Mouse (Mus musculus) heart, embryonic 12.5 days (tissue): ENCODE data around the gene Klrb1c. TPM values are rescaled to one million over a fixed set of nuclear protein-coding genes. Genes with fewer than 3 reads are reported as not detected.
"Not testable (repeated sequence)": the region's sequence is repeated elsewhere in the genome, so short reads cannot be mapped to it uniquely, and the experiment has no call there.

Experiments
- ATAC-seq: fragments of 200-750 bp; cut with Nextera tagmentation; 2 replicates; pipeline ENCODE4 v1.8.0; 2017; ENCODE audit warnings: moderate TSS enrichment, moderate library complexity; ENCODE audit not compliant: insufficient number of reproducible peaks, low FRiP score
- H3K27ac ChIP-seq: fragments of 300-500 bp; sonication (generic); 2 replicates; pipeline ENCODE4 v1.5.1; 2016; ENCODE audit warnings: mild to moderate bottlenecking, moderate library complexity; ENCODE audit not compliant: poor library complexity, severe bottlenecking
- H3K27me3 ChIP-seq: fragments of 300-500 bp; sonication (generic); replicated peaks from 2 replicates; pipeline ENCODE4 v1.6.1; 2016; ENCODE audit warnings: mild to moderate bottlenecking, moderate library complexity
- H3K36me3 ChIP-seq: fragments of 300-500 bp; sonication (generic); 2 replicates; pipeline ENCODE4 v1.6.1; 2016; ENCODE audit warnings: mild to moderate bottlenecking, moderate library complexity
- H3K4me1 ChIP-seq: fragments of 300-500 bp; sonication (generic); replicated peaks from 2 replicates; pipeline ENCODE4 v1.6.1; 2016; ENCODE audit warnings: mild to moderate bottlenecking
- H3K4me2 ChIP-seq: fragments of 300-500 bp; sonication (generic); 2 replicates; pipeline ENCODE4 v1.6.1; 2016; ENCODE audit warnings: mild to moderate bottlenecking, moderate library complexity
- H3K4me3 ChIP-seq: fragments of 300-500 bp; sonication (generic); 2 replicates; pipeline ENCODE4 v1.5.1; 2016; ENCODE audit warnings: mild to moderate bottlenecking
- H3K9ac ChIP-seq: fragments of 300-500 bp; sonication (generic); 2 replicates; pipeline ENCODE4 v1.6.1; 2016; ENCODE audit warnings: mild to moderate bottlenecking, moderate library complexity
- H3K9me3 ChIP-seq: fragments of 300-500 bp; sonication (generic); replicated peaks from 2 replicates; pipeline ENCODE4 v1.6.1; 2016; ENCODE audit warnings: mild to moderate bottlenecking, moderate library complexity
- WGBS: fragments of 180-500 bp; shearing (Covaris S2); methylation state at CpG from one replicate; pipeline ENCODE4 v1.1.7; 2016; 5-methylcytosine and 5-hydroxymethylcytosine counted together
- polyA plus RNA-seq: library from polyadenylated mRNA; unstranded; fragments of >200 nt; fragmentation: Nextera tagmentation; extraction: Ambion mirVana; gene quantifications from 2 replicates; pipeline ENCODE4 v1.2.1, GENCODE M21; 2016

The Klrb1c gene
- polyA plus RNA-seq, 1 experiment from 2014 or later, result not detected

DNA sequence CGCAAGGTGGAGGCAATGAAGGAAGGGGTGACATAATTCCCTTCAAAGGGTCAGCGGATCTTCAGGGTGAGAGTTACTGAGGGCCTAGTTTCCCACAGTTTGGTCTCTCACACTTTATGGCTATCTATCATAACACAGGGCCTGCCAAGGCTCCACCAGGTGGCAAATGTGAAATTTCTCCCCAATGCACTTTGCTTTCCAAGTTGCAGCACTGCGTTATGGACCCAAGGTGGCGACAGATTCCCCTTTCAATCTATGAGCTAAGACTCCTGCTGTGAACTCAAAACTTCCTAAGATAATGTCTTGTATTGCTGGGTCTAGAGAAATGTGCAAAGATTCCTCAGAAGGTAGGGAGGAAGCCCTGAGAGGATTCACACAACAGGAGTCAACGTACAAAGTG is 19.5 kb upstream of the Klrb1c start:
- Histone ChIP-seq H3K9ac (no peak overlapping the region), H3K4me1 (no peaks in the 10 kb centered on the region), H3K27ac (no peak overlapping the region), H3K4me3 (no peak overlapping the region), H3K9me3 (peaks cover 9% of the 10 kb centered on the region; the same call in 1 of the 2 replicates), H3K27me3 (no peaks in the 10 kb centered on the region), H3K4me2 (no peak overlapping the region), H3K36me3 (no peaks in the 10 kb centered on the region)
- ATAC-seq, result no peak
- 83% methylated on average over 5 of the region's 5 CpGs for WGBS

DNA sequence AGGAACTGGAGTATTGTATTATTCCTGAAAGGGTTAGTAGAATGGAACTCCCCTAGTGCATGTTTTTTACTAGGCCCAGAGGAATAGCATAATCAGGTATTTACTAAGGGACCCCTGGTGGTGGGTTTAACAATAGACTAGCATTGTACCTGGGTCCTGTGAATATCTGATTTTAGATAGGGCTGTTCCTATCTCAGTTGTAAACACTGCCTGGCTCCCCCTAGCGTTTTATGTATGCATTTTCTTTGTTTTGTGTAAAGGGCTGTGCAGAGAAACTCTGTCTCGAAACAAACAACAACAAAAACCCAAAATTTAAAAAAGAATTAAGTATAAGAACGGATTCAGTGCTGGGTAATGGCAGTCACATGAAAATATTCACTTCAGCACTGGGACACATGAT is 18.0 kb upstream of the Klrb1c start:
- 69% methylated on average over 3 of the region's 3 CpGs for WGBS
- Histone ChIP-seq H3K27ac (no peak overlapping the region), H3K4me1 (0 out of 2 replicates have a peak, but pooled peaks cover 3% of the 10 kb centered on the region), H3K27me3 (no peaks in the 10 kb centered on the region), H3K9ac (no peak overlapping the region), H3K9me3 (peaks cover 9% of the 10 kb centered on the region; the same call in 1 of the 2 replicates), H3K4me3 (no peak overlapping the region), H3K36me3 (no peaks in the 10 kb centered on the region), H3K4me2 (no peak overlapping the region)
- ATAC-seq, result no peak

DNA sequence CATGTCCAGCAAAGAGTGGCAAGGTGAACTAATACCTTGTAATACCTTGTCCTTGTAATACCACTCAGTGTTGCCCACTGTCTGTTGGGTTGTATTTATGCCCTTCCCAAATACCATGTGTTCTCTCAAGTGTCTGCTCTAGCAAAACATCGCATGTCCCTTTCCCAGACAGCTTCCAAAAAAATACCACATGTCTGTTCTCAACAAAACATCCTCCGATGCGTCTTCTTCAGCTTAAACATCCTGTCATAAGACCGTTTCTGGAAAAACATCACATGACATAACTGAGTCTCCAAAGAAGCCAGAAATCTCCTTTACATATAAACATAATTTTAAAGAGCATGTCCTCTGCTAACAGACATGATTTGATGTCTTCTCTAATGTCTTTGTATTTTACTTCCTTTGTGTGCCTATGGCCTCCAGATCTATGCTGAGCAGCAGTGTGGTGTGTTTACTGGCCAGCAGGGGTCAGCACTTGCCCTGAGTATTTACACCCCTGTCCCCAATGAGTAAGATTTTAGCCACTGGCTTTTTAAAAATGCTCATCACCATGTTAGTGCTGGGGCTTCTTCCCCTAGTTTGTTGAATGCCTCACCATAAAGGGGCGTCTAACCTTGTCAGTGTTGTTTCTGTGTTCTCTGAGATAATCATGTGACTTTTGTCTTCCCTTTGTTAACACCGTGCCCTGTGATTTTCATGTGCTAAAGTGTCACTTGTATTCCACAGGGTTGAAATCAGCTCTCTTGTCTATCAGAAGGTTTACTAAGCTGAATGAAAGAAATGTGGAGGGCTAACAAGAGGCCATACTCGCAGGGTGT is 16.0 kb upstream of the Klrb1c start:
- H3K27ac ChIP-seq, H3K27me3 ChIP-seq, H3K4me3 ChIP-seq, H3K36me3 ChIP-seq, H3K4me1 ChIP-seq, ATAC-seq, H3K9ac ChIP-seq, H3K9me3 ChIP-seq: not testable (repeated sequence)
- WGBS, result 62% methylated on average over 7 of the region's 7 CpGs
- H3K4me2 ChIP-seq, result 0 out of 2 replicates have a peak overlapping the region, but pooled peaks have one; percentile 7

DNA sequence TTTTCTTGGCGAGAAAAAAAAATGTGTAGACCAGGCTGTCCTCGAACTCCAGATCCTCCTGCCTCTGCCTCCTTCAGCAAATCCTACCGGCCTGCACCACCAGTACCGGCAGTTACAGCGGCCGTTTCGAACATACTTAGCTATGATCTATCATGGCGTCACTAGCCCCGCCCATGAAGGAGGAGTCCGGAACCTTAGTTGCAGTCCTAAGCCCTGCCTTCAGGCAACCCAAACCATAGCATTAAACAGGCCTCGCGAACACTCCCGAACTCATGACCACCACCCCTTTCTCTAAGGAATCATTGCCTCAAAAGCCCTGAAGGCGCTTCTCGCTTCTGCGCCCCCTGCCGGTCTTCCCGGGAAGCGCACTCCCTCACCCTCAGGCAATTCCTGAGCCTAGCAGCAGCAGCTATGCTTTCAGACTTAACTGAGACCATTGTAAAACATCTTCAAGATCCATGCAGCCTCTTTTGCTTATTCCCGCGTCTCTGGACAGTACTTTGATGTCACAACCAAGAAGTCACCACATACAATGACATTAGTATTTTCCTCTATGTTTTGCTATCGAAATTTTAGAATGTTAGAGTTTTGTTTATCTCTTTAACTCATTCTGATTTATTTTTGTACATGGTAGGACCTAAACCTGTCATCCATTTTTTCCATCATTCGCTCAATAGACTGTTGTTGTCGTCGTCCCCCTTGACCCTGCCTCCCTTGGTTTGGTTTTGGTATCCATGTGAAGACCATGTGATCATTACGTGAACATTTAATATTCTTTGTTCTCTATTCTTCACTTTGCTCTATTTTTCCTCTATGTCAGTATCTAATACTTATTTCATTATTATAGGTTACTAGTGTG is 14.2 kb upstream of the Klrb1c start:
- Histone ChIP-seq H3K4me3 (peak overlapping the region; percentile 56), H3K9ac (peak overlapping the region; percentile 69; the same call in 1 of the 2 replicates)
- 7% methylated on average over 26 of the region's 26 CpGs for WGBS

DNA sequence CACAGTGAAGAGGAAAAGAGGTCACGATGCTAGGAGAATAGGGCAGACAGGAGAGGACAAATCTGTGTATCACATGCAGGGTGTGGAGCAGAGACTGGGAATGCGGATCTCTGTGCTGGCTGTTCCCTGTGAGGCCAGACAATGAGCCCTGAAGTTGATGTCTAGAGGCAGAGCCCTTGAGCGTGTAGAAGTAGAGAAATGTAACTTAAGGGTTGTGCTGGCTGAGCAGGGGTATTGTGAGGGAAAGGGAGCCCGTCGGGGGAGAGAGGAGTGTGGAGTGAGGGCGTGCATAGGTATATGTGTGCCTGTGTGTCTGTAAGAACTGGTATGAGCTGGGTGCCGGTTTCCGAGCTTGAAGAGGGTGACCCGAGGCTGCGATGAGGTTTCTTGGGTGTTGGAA is 13.5 kb upstream of the Klrb1c start:
- Histone ChIP-seq H3K9me3 (no peaks in the 10 kb centered on the region), H3K27ac (0 out of 2 replicates have a peak overlapping the region, but pooled peaks have one; percentile 12), H3K4me1 (peaks cover 11% of the 10 kb centered on the region; the same call in 1 of the 2 replicates), H3K27me3 (no peaks in the 10 kb centered on the region), H3K9ac (peak overlapping the region; percentile 69), H3K4me3 (peak overlapping the region; percentile 56), H3K36me3 (no peaks in the 10 kb centered on the region), H3K4me2 (peak overlapping the region; percentile 75)
- 13% methylated on average over 10 of the region's 10 CpGs for WGBS
- peak; percentile 33 for ATAC-seq

More for the DNA sequence above, 14.2 kb upstream of the Klrb1c start:
- no peaks in the 10 kb centered on the region for H3K36me3 ChIP-seq
- peak overlapping the region; percentile 75 for H3K4me2 ChIP-seq
- peaks cover 7% of the 10 kb centered on the region; the same call in 1 of the 2 replicates for H3K4me1 ChIP-seq
- H3K27me3 ChIP-seq, result no peaks in the 10 kb centered on the region
- peaks cover 4% of the 10 kb centered on the region; the same call in 1 of the 2 replicates for H3K9me3 ChIP-seq
- ATAC-seq, result peak; percentile 92
- H3K27ac ChIP-seq, result no peak overlapping the region

DNA sequence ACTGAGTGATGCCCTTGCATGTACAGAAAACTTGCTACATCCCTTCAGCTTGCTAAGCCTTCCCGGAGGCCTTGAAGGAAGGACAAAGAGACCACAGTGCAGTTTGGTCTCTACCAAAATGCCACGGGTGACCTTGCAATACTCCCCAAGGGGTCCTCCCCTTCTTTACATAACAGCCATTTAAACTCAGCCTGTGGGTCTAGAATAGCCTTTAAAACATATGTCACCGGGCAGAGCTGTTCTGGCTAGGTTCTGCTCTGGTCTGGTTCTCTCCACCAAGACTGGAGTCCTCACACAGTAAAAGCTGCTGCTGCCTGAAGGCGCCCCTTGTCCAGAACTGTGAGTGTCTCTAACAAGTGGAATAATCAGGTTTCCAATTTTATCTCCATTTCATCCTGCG is 11.7 kb upstream of the Klrb1c start:
- not testable (repeated sequence) for H3K27me3 ChIP-seq, H3K9ac ChIP-seq, H3K27ac ChIP-seq, ATAC-seq, H3K36me3 ChIP-seq, H3K9me3 ChIP-seq, H3K4me3 ChIP-seq, H3K4me2 ChIP-seq
- WGBS, result 86% methylated on average over 5 of the region's 5 CpGs
- H3K4me1 ChIP-seq, result peaks cover 11% of the 10 kb centered on the region; the same call in 1 of the 2 replicates

DNA sequence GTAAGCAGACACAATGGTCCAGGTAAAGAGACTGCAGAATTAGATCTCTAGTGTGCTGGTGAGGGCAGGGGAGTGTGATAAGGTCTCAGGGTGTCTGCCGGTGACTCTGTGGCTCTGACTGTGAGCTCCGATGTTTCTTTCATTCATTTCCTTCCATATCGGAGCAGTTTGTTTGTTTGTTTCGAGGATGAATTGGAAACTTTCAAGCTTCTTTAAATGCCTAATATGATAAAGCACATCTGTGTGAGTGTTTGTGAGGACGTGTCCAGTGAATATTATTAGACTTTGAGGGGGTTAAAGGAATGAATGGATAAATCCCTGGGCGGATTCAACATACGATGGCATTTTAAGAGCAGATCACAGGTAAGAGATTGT is 10.9 kb upstream of the Klrb1c start:
- H3K4me2 ChIP-seq, result peak overlapping the region; percentile 66
- H3K36me3 ChIP-seq, result no peaks in the 10 kb centered on the region
- no peak for ATAC-seq
- peak overlapping the region; percentile 63 for H3K4me3 ChIP-seq
- peak overlapping the region; percentile 47; the same call in 1 of the 2 replicates for H3K9ac ChIP-seq
- no peak overlapping the region for H3K27ac ChIP-seq
- peaks cover 11% of the 10 kb centered on the region; the same call in 1 of the 2 replicates for H3K4me1 ChIP-seq
- H3K27me3 ChIP-seq, result no peaks in the 10 kb centered on the region
- no peaks in the 10 kb centered on the region for H3K9me3 ChIP-seq
- 19% methylated on average over 7 of the region's 7 CpGs for WGBS

DNA sequence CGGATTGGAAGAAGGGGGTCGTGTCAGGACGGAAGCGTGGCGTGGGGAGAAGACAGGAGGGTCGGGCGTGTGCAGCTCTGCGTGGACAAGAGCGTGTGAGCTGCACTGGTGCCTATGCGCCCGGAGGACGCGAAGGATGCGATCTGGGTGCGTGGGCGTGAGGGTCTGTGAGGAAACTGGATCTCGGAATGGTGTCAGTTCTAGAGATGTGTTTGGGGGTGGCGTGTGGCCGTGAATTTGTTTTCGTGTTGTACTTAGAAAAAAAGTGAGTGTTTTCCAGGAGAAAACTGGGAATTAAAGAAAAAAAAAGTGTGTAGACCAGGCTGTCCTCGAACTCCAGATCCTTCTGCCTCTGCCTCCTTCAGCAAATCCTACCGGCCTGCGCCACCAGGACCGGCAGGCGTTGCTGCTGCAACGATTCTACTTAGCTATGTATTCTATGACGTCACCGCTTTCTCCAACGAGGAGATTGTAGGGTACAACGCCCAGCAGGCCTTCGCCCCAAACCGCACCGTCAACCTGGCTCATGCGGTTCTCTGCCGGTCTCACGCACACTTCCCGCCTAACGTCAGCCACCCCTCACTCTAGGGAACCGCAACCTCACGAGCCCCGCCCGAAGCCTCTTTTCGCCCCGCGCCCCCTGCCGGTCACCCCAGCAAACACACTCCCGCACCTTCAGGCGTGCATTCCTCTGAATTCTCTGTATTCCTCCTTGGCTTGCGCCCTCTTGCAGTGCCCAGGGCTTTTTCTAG is 10.3 kb upstream of the Klrb1c start:
- Histone ChIP-seq H3K9ac (peak overlapping the region; percentile 81), H3K4me3 (peak overlapping the region; percentile 63), H3K4me1 (peaks cover 11% of the 10 kb centered on the region; the same call in 1 of the 2 replicates), H3K27ac (peak overlapping the region; percentile 66), H3K4me2 (peak overlapping the region; percentile 66)
- not testable (repeated sequence) for H3K9me3 ChIP-seq, H3K36me3 ChIP-seq, H3K27me3 ChIP-seq
- peak; percentile 82 for ATAC-seq
- WGBS, result under 1% methylated on average over 49 of the region's 49 CpGs

DNA sequence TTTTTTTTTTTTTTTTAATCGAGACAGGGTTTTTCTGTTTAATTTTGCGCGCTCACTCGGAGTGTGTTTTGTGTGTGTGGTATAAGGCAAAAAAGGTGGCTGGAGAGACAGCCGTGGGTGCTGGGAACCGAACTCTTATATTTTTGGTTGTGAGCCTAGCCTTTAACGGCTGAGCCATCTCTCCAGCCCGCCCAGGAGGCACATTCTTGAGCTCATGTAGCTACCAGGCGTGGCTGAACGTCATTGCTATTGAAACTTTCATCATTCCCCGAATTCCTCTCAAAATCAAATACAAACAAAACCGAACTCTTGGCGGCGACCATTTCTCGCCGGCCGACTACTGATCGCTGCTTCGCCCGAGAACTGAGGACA is 9.7 kb upstream of the Klrb1c start:
- Histone ChIP-seq H3K4me3 (peak overlapping the region; percentile 63), H3K27ac (peak overlapping the region; percentile 66), H3K9ac (peak overlapping the region; percentile 81), H3K4me2 (peak overlapping the region; percentile 57), H3K4me1 (peaks cover 12% of the 10 kb centered on the region; the same call in 1 of the 2 replicates)
- WGBS, result under 1% methylated on average over 20 of the region's 20 CpGs
- not testable (repeated sequence) for H3K36me3 ChIP-seq, H3K27me3 ChIP-seq, H3K9me3 ChIP-seq
- ATAC-seq, result peak; percentile 41

DNA sequence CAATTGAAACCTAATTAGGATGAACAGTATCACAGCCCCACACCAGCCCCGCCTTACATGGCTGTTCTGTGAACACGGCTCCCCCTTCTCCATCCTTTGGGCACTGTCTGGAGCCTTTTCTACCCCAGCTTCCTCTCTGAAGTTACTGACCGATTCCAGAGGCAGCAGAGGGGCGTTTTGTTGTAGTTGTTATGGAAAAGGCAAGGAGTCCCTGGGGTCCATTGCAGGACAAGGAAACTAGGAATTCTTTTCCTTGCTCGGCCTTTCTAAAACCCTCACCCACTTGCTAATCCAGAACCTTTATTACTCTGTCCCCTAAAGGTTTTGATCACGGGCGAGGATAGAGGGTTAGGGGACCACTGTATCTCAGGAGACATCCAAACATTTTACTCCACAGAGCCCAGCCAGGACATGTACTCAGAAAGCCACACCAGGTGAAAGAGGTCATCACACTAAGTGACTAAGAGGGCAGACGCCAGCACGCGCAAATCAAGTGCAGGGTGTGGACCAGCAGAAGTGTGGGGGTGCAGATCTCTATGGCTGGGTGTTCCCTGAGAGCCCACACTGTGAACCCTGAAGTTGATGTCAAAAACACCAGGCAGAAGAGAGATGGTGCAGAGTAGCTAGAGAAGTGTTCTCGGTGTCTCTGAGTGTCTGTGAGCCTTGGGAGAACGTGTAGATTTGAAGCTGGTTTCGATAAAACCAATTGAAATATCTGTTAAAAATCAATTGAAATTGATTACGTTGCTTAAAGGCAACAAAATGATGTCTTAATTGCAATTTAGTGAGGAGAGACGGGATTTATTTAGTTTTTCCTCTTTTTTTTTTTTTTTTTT is 9.1 kb upstream of the Klrb1c start:
- no peak overlapping the region for H3K27ac ChIP-seq

More for the DNA sequence above, 9.1 kb upstream of the Klrb1c start:
- ATAC-seq, result no peak
- 13% methylated on average over 15 of the region's 15 CpGs for WGBS
- Histone ChIP-seq H3K4me2 (peak overlapping the region; percentile 72), H3K4me3 (peak overlapping the region; percentile 63), H3K4me1 (peaks cover 16% of the 10 kb centered on the region; the same call in 1 of the 2 replicates), H3K27me3 (no peaks in the 10 kb centered on the region), H3K9ac (no peak overlapping the region; the same call in 1 of the 2 replicates), H3K36me3 (no peaks in the 10 kb centered on the region), H3K9me3 (no peaks in the 10 kb centered on the region)
